Mouse (Mus musculus) CD4-positive, CD25-positive, alpha-beta regulatory T cell, adult 4 months (primary cell): ENCODE data around the gene Nup54. TPM values are rescaled to one million over a fixed set of nuclear protein-coding genes. Genes with fewer than 3 reads are reported as not detected.

Source experiments
- ATAC-seq: one replicate; pipeline ENCODE4 v1.8.0; 2017
- polyA plus RNA-seq, 2 experiments: library from polyadenylated mRNA; unstranded; fragments of 100-300 nt; shearing (Covaris generic); gene quantifications; one replicate each; pipeline ENCODE4 v1.2.1; 2017

The Nup54 gene
- polyA plus RNA-seq, 2 experiments from 2014 or later, result 41.3 to 42.7 TPM

- peak; percentile 64 for ATAC-seq
These were observed 60.3 kb downstream of the Nup54 start for GRCm38 (mm10) chr5:92374721-92375142.

DNA sequence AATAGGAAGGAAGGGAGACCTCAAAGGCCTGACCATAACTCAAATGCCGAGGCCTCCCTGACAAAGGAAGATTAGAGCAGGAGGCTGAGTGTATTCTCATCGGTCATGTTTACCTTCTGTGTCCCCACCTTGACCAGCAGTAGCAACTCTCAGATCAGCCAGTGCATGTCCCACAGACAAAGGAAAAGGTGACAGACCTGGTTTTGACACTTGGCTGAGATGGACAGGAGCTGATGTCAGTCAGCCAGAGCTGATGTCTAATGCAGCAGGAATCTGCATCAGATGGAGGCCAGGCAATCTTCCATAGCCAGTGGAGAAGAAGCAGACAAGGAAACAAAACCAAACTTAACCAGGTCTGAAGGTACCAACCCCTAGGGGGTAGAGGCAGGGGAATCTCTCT, 62.4 kb downstream of the Nup54 start:
- ATAC-seq, result no peak

GRCm38 (mm10) chr5:92371361-92371976, 63.5 kb downstream of the Nup54 start:
- no peak for ATAC-seq

DNA sequence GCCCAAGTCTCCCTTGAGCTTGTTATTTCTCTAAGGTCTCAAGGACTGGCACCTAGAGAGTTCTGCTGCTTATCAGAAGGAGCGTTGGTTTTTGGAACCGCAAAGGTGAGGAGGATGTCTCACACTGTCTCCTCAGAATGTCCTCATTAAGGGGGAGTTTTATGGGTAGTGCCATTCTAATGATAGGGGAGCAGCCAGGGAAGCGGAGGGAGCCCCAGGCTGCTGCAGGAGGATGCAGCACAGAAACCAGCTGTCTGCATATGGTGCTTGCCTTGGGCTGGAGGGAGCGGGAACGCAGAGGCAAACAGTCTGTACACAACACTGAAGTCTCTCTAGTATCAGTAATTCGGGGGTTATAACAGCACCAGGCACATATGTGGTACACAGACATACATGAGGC, 64.1 kb downstream of the Nup54 start:
- no peak for ATAC-seq

DNA sequence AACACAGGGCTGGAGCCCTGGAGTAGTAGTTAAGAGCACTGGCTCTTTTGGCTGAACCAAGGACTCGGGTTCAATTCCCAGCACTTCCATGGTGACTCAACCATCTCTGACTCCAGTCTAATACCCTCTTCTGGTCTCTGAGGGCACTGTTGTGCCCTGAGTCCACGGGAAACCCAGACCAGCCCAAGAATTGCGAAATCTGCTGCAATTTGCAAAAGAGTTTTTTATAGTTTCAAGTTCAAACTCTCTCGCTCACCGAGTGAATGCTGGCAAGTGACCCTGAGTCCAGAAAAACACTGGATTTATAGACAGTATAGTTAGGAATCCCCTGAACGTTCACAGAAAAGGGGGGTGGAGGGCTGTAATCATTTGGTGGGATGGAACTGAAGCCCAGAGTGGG, 64.6 kb downstream of the Nup54 start:
- no peak for ATAC-seq

- ATAC-seq, result no peak
These were observed 65.6 kb downstream of the Nup54 start for GRCm38 (mm10) chr5:92369151-92369994.

DNA sequence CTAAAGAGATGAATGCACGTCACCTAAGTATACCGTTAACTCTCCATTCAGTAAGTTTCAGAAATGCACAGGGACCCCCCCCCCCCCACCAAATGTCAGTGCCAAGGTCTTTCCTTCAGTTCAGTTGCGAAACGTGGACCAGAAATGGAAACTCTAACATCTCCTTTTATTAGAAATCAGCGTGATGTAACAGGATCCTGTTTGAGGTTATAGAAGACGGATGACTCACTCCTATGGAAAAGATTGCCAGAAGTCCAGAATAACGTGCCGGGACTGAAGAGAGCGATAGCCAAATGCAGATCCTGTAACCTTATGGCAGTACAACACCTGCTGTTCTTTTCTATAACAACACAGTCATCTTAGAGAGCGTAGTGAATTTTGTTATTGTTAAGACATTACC, 66.6 kb downstream of the Nup54 start:
- ATAC-seq, result no peak

- ATAC-seq, result no peak
These were observed 68.5 kb downstream of the Nup54 start for GRCm38 (mm10) chr5:92366565-92366964.

Other genes with a start within 250 kb of the Nup54 start
- not detected for gene U90926, start 219.8 kb downstream of the Nup54 start, polyA plus RNA-seq
- gene Ppef2, start 178.9 kb downstream of the Nup54 start, polyA plus RNA-seq, result under 1 TPM in 1 of 2 experiments, not detected in 1; 0.27 TPM
- gene Naaa, start 157.0 kb downstream of the Nup54 start, polyA plus RNA-seq, result 10 to 100 TPM; 11.1 to 11.8 TPM
- 10 to 100 TPM; 41.8 to 62.4 TPM for gene Sdad1, start 124.7 kb downstream of the Nup54 start, polyA plus RNA-seq
- gene Cxcl9, start 107.1 kb downstream of the Nup54 start, polyA plus RNA-seq, result under 1 TPM in 1 of 2 experiments, not detected in 1; 0.26 TPM
- gene Art3, start 103.4 kb downstream of the Nup54 start, polyA plus RNA-seq, result 10 to 100 TPM in 1 of 2 experiments, 1 to 10 TPM in 1; 9.2 to 11.0 TPM
- gene Cxcl10, start 86.3 kb downstream of the Nup54 start, polyA plus RNA-seq, result 10 to 100 TPM; 12.1 to 23.6 TPM
- 10 to 100 TPM in 1 of 2 experiments, 1 to 10 TPM in 1; 9.1 to 13.0 TPM for gene Scarb2, start 71.6 kb upstream of the Nup54 start, polyA plus RNA-seq
- gene Fam47e, start 119.8 kb upstream of the Nup54 start, polyA plus RNA-seq, result not detected
- gene Stbd1, start 167.8 kb upstream of the Nup54 start, polyA plus RNA-seq, result under 1 TPM in 1 of 2 experiments, not detected in 1; 0.27 TPM
- gene Ccdc158, start 240.1 kb upstream of the Nup54 start, polyA plus RNA-seq, result not detected
- not detected for gene Shroom3, start 248.2 kb upstream of the Nup54 start, polyA plus RNA-seq